ENCODE assay signal across 8 mouse cellular contexts in the genomic region with DNA sequence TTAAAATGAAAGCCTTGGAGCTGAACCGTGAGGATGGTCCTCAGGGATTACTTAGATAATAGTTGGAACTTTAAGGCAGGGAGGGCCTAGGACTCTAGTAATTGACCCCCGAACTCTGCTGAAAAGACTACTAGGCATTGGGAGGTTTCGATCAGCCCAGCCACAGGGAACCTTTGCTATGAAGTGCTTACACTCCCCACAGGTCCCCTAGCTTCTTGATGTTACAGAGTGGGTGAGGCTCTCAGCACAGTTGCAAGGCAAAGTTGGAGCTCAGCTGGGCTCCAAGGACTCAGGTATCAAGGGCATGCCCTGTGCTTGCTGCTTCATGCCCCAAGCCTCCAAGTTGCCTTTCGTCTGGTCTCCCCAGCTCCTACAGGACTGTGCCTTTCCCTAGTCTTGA. TPM values are rescaled to one million over a fixed set of nuclear protein-coding genes. Genes with fewer than 3 reads are reported as not detected.
DNase-seq lines count a peak whose midpoint lies in the region; ATAC-seq and TF ChIP-seq lines count a peak whose summit lies in the region.

No protein-coding gene starts in this region.

- ATAC-seq in intestine, embryonic 15.5 days: no peak
- no peak for ATAC-seq in midbrain, postnatal 0 days (ENCODE audit: low FRiP score)
- ATAC-seq in activated CD4-positive, CD25-positive, alpha-beta regulatory T cell, adult 4 months: no peak

- H3K9ac ChIP-seq in intestine, embryonic 15.5 days: peak overlapping the region; percentile 100
- H3K9ac ChIP-seq in midbrain, postnatal 0 days (replicated peaks; ENCODE audit: low read length, poor library complexity, severe bottlenecking): peak overlapping the region; percentile 98

- DNase-seq in kidney, adult 9 months: peak; percentile 17
- DNase-seq in kidney, adult 11 months: no peak
- DNase-seq in midbrain, postnatal 0 days (ENCODE audit: low spot score): no peak
- no peak for DNase-seq in cerebellum, postnatal 4 days (ENCODE audit: low spot score in 2 of 2)
- DNase-seq in layer of hippocampus, postnatal 36 days: no peak

- no peaks in the 10 kb centered on the region; the same call in 1 of the 2 replicates for H3K27me3 ChIP-seq in intestine, embryonic 15.5 days (replicated peaks)
- no peaks in the 10 kb centered on the region; the same call in 1 of the 2 replicates for H3K27me3 ChIP-seq in midbrain, postnatal 0 days (ENCODE audit: insufficient read depth, low read length)

- no peak for TF ChIP-seq CTCF in cortical plate, adult 2 months (IDR thresholded peaks at IDR 0.05; ENCODE audit: extremely low read depth, insufficient read depth, low read length)
- TF ChIP-seq CTCF in midbrain, postnatal 0 days (IDR thresholded peaks at IDR 0.05): no peak

- TF ChIP-seq POLR2A in cortical plate, adult 2 months (IDR thresholded peaks at IDR 0.05; ENCODE audit: extremely low read depth, insufficient read depth, low read length): no peak

- H3K27ac ChIP-seq in cortical plate, adult 2 months (ENCODE audit: insufficient read depth, low read length): no peak overlapping the region
- no peak overlapping the region; the same call in 1 of the 2 replicates for H3K27ac ChIP-seq in intestine, embryonic 15.5 days
- H3K27ac ChIP-seq in midbrain, postnatal 0 days (ENCODE audit: low read depth, low read length): no peak overlapping the region

- 30% methylated on average over 4 of the region's 4 CpGs for WGBS in intestine, embryonic 15.5 days
- WGBS in midbrain, postnatal 0 days: 39% methylated on average over 4 of the region's 4 CpGs

- H3K4me2 ChIP-seq in intestine, embryonic 15.5 days (replicated peaks): peak overlapping the region; percentile 84
- peak overlapping the region; percentile 96 for H3K4me2 ChIP-seq in midbrain, postnatal 0 days (ENCODE audit: low read depth, low read length, poor library complexity, severe bottlenecking)

- peak overlapping the region; percentile 65 for H3K4me3 ChIP-seq in cortical plate, adult 2 months (ENCODE audit: insufficient read depth, low read length)
- H3K4me3 ChIP-seq in intestine, embryonic 15.5 days (replicated peaks): peak overlapping the region; percentile 88
- peak overlapping the region; percentile 94 for H3K4me3 ChIP-seq in midbrain, postnatal 0 days (ENCODE audit: low read depth, low read length)

- no peaks in the 10 kb centered on the region for H3K9me3 ChIP-seq in intestine, embryonic 15.5 days
- no peaks in the 10 kb centered on the region for H3K9me3 ChIP-seq in midbrain, postnatal 0 days (ENCODE audit: low read length)

- peaks cover 7% of the 10 kb centered on the region for H3K4me1 ChIP-seq in cortical plate, adult 2 months (ENCODE audit: control insufficient read depth, insufficient read depth, low read length)
- H3K4me1 ChIP-seq in intestine, embryonic 15.5 days (replicated peaks): peaks cover 20% of the 10 kb centered on the region
- H3K4me1 ChIP-seq in midbrain, postnatal 0 days (ENCODE audit: insufficient read depth, low read length): peaks cover 14% of the 10 kb centered on the region

- no peaks in the 10 kb centered on the region for H3K36me3 ChIP-seq in intestine, embryonic 15.5 days
- H3K36me3 ChIP-seq in midbrain, postnatal 0 days (ENCODE audit: insufficient read depth, low read length): no peaks in the 10 kb centered on the region

RNA-seq across cellular contexts. Expression of gene Pcgf3, which starts 1.4 kb away (rescaled TPM):
- 17.1 and 18.0 TPM in 2 replicates for polyA plus RNA-seq in cortical plate, adult 2 months (2012; rRNA removed)
- polyA plus RNA-seq in intestine, embryonic 15.5 days (2015; fragmentation: Nextera tagmentation; extraction: Ambion mirVana): 18.0 and 19.5 TPM in 2 replicates
- 34.9 and 37.5 TPM in 2 replicates for total RNA-seq in midbrain, postnatal 0 days (2014; rRNA removed)
- 14.5 and 17.6 TPM in 2 replicates for polyA plus RNA-seq in midbrain, postnatal 0 days (2015; fragmentation: Nextera tagmentation; extraction: Ambion mirVana)
- polyA plus RNA-seq in activated CD4-positive, CD25-positive, alpha-beta regulatory T cell, adult 4 months (2017; shearing (Covaris generic)): 1 to 10 TPM; 3.4 to 4.2 TPM
- total RNA-seq in layer of hippocampus, postnatal 36 days (2021): 10 to 100 TPM; 50.9 to 55.5 TPM

RNA-seq across cellular contexts. Expression of gene Mfsd7a, which starts 13.8 kb away (rescaled TPM):
- 1.1 TPM in 2 replicates for polyA plus RNA-seq in cortical plate, adult 2 months (2012; rRNA removed)
- 0.16 and 0.38 TPM in 2 replicates for polyA plus RNA-seq in intestine, embryonic 15.5 days (2015; fragmentation: Nextera tagmentation; extraction: Ambion mirVana)
- 0.09 and 0.22 TPM in 2 replicates for total RNA-seq in midbrain, postnatal 0 days (2014; rRNA removed)
- polyA plus RNA-seq in midbrain, postnatal 0 days (2015; fragmentation: Nextera tagmentation; extraction: Ambion mirVana): 0.14 TPM in 1 of 2 replicates, not detected in the other
- not detected for polyA plus RNA-seq in activated CD4-positive, CD25-positive, alpha-beta regulatory T cell, adult 4 months (2017; shearing (Covaris generic))
- total RNA-seq in layer of hippocampus, postnatal 36 days (2021): 1 to 10 TPM in 1 of 2 experiments, under 1 TPM in 1; 0.57 to 1.1 TPM

RNA-seq across cellular contexts. Expression of gene Atp5k, which starts 28.2 kb away (rescaled TPM):
- polyA plus RNA-seq in cortical plate, adult 2 months (2012; rRNA removed): 323 and 367 TPM in 2 replicates
- polyA plus RNA-seq in intestine, embryonic 15.5 days (2015; fragmentation: Nextera tagmentation; extraction: Ambion mirVana): 485 and 543 TPM in 2 replicates
- total RNA-seq in midbrain, postnatal 0 days (2014; rRNA removed): 82.6 and 90.9 TPM in 2 replicates
- polyA plus RNA-seq in midbrain, postnatal 0 days (2015; fragmentation: Nextera tagmentation; extraction: Ambion mirVana): 533 and 539 TPM in 2 replicates
- polyA plus RNA-seq in activated CD4-positive, CD25-positive, alpha-beta regulatory T cell, adult 4 months (2017; shearing (Covaris generic)): 100 to 1,000 TPM; 209 to 291 TPM
- total RNA-seq in layer of hippocampus, postnatal 36 days (2021): 100 to 1,000 TPM; 264 to 281 TPM
